Mouse (Mus musculus) c-Kit-positive CD71-positive TER-119-negative erythroid progenitor cells, embryonic 14.5 days (primary cell): Measurements from ENCODE around the gene Fbxo34.
A peak's percentile ranks its signal among the peaks of the same experiment; 100 is the strongest.

ENCODE experiments used
- DNase-seq: peaks from one replicate; pipeline ENCODE4 v3.0.0-alpha.2; 2013; ENCODE audit warnings: low read depth

Gene Fbxo34

GRCm38 (mm10) chr14:47472743-47473546, 22.7 kb downstream of the Fbxo34 start:
- peak; percentile 48 for DNase-seq

DNA sequence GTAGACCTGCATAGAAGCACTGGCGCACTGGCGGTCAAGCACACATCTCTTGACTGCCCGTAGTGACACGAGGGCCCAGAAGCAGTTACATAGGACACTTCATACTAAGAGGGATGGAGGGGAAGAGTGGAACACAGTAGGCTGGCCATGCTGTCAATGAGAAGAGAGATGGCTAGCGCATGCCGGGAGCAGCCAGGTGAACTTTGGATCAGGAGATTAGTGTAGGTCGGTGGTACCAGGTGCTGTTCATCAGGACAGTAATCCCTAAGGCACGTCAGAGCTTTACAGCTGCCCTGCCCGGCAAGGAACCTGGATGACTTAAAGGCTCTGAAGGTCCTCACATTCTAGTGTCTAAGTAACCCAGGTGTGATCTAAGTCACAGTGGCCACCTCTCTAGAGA, 23.7 kb downstream of the Fbxo34 start:
- DNase-seq, result no peak

DNA sequence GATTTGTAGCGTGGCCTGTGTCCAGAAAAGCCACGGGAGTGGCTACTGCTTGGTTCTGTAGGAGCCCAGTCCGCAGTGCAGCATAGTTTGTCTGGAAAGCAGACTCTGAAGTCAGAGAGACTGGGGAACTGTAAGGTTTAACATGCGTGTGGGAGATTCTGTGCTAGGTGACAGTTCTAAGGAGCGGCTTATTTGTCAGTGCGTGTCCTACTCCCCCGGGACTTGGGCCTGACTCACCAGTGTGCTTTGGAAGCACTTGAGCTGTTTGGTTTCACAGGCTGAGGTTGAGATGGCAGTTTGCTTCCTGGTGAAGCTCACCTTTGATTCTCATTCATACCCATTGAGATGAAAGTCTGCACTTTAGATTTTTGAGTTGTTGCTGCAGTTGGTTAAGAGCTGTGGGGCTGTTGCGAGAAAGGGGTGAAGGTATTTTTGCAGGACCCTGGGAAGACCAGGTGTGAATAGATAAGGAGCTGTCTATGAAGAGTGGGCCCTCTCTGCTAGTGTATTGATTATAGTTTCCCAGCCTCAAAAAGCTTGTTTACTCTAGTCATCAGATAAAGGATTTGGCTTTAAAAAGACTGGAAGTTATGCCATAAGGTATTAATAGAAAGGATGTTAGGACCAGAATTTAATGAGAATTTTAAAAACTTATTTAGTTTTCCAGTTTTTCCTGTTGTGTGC, 24.5 kb downstream of the Fbxo34 start:
- DNase-seq, result no peak

DNA sequence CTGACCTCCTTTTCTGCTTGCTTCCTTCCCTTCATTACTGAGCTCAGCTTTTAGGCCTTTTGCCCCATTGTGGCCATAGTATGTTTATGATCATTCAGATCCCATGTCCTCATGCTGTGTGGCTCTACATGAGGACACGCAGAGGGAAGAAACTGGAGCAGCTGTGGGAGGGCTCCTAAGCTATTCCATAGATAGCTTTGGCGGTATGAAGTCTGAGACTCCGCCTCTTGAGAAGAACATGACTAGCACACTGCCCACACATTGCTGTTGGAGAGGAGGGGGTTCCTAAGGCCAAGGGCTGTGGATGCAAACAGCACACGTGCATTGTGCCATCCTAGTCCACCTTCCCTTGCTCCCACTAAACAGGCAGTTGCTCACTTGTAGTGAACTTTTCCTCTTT, 26.0 kb downstream of the Fbxo34 start:
- no peak for DNase-seq

DNA sequence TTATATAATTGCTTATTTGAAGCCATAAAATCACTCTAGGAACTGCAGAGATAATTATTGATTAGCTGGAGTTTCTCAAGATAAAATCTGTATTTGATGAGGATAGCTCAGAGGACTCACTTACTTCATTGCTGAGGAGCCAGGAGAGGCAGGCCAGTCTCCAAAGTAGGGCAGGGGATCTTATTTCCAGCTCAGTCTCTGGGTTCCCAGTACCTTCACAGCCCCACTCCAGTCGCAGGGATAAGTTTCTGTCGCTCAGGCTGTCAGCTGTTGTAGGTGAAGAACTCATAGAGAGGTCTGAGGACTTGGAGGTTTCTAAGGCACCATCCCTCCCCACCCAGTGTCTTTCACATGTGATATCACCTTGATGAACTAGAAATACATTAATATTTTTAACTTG, 27.5 kb downstream of the Fbxo34 start:
- no peak for DNase-seq

DNA sequence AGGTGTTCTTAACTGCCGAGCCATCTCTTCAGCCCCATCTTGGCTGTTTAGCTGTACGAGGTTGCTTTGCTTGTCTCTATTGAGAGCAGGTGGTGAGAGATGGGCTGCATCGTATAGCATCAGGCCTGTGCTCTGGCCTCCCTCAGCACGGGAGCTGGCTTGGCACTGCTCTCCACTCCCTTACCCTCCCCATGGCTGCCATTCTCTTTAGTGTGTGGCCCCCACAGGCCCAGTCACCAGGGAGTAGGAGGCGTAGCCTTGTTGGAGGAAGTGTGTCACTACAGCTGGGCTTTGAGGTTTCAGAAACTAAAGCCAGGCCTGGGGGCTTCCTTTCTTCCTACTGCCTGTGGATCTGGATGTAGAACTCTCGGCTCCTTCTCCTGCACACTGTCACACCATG, 32.0 kb downstream of the Fbxo34 start:
- DNase-seq, result no peak

DNA sequence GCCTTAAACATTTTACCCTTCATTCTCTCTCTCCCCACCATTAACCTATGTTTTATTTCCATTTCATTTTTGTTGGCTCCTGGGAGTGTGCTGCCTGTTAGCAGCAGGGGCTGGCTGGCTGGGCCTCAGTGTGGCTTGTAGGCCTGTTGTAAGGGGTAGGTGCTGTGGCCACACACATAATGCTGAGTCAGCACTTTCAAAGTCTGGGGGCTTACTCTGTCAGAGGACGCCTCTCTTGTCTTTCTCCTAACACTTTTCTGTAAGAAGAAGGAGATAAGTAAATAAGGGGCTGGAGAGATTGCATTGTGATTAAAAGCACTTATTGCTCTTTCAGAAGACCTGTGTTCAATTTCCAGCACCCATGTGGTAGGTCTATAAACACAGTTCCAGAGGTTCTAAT, 32.9 kb downstream of the Fbxo34 start:
- DNase-seq, result no peak

DNA sequence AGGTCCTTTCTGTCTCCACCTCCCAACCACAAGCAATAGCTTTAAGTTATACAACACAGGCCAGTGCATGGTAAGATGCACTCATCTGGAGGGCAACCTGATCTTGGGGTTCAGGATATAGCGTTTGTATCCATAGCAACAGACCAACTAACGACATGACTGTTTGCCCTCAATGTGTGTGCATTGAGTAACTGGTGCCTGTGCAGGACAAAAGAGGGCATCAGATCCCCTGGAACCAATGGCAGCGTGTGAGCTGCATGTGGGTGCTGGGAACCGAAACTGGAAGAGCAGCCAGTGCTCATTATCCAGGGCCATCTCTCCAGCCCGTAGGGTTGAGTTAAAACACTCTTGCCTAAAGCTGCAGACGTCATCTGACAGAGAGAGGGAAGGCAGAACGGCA, 38.5 kb downstream of the Fbxo34 start:
- DNase-seq, result no peak

DNA sequence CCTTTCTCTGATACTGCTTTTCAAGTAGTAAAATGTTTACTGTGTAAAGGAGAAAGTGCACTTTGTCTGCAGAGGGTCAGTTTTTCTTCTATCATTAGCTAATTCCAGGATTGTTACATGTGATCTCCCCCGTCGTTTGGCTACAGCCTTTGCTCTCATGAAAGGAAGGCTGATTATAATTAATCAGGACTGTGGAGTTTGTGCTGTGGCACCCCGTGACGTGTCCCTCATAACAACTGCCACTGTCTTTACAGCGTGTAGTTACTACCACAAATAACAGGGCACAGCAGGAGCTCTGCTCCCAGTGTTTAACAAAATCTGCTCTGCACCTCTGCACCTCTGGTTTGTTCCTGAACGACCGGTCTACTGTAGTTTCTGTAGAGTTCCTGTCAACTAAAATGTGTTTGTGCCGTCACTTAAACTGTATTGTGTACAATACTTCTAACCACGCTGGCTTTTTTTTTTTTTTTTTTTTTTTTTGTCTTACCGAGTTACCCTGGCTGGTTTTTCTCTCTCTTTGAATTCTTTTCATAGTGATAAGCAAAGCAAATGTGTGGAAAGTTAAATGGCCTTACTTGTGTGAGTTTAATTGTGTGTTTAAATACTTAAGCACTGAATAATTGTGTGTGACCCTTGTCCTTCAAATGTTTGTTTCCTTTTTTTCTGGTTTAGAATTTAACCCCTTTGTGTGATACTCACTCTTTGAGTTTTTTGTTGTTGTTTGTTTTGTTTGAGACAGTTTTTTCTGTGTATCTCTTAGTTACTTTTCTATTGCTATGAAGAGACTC, 39.3 kb downstream of the Fbxo34 start:
- no peak for DNase-seq

DNA sequence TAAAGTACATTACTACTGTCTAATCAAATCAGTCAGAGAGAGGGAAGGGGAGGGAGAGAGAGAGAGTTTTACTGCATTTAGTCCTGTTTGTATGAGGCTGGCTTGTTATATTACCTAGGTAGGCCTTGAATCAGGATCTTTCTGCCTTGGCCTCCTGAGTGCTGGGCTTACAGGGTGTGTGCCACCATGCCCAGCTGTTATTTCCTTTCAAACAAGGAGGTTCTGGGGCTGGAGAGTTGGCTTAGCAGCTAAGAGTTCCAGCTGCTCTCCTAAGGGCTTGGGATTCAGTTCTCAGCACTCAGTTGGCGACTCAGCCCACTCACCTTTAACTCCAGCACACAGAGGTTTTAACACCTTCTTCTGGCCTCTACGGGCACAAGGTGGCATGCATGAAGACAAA, 40.5 kb downstream of the Fbxo34 start:
- DNase-seq, result no peak

- DNase-seq, result no peak
Observed at GRCm38 (mm10) chr14:47493592-47494361, 43.6 kb downstream of the Fbxo34 start.

- no peak for DNase-seq
Observed at GRCm38 (mm10) chr14:47495951-47496350, 45.7 kb downstream of the Fbxo34 start.

GRCm38 (mm10) chr14:47497166-47497565, 46.9 kb downstream of the Fbxo34 start:
- DNase-seq, result no peak

DNA sequence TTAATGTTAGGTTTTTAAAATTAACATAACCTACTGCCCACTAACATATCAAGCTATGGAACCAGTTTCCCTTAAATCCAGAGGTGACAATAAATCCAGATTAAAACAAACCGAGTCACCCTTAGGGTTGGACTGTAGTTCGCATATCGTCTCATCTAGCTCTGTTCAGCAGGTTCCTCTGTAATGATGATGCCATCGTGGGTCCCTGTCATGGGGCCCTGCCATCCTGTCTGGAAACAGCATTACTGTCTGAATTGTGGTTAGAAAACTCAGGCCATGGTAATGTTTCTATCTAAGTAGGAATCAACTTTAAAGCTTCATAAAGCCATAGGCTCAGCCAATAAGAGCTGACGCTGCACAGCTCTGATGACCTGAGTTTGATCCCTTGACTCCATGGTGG, 48.4 kb downstream of the Fbxo34 start:
- DNase-seq, result no peak

DNA sequence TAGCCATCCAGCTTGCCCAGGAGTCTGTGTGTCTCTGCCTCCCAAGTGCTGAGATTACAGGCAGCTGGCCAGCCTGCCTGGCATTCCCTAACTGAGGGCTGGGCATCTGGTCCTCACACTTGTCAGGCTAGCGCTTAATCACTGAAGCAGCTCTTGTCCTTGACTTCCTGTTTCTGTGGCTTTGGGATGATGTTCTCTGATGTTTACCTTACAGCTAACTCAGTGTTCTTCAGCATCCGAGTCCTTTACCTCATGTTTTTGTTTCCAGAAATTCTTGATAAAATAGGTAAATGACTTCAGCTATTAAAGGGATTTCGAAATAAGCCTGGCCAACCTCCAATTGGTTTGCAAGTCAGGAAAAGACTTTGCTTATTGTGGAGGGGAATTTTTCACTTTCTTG, 53.8 kb downstream of the Fbxo34 start:
- DNase-seq, result no peak

DNA sequence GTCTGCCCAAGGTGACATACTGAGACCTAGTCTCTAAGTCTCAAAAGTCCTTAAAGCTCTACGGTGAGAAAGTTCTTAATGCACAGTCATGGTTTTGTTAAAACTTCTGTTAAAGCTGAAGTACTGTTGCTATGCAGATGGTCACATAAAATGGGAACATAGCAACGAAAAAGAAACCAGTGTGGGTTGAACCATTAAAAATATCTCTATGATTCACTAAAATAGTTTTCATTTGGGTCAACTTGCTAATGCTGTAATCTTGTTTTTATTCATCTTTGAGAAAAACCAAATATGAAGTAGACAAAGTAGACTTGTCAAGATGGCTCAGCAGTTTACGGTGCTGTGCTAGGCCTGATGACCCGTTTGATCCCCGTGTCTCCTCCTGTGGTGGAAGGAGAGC, 56.5 kb downstream of the Fbxo34 start:
- DNase-seq, result no peak

DNA sequence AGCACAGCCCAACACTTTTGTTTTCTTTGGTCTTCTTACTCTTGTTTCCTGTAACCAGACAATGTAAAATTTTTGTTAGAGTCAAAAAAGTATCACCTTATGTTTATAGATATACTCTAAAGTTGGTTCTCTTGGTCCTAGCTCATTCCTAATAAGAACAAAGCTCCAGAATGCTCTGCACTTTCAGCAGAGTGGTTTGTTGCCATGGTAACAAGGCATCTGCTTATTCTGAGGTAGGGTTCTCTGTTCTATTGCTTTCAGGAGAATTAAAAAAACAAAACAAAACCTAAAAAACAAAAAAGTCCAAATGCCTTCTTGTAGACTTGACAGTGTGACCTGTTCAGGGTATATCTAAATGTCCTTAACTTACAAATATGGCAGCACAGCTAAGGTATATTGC, 57.8 kb downstream of the Fbxo34 start:
- no peak for DNase-seq

GRCm38 (mm10) chr14:47510244-47510643, 60.0 kb downstream of the Fbxo34 start:
- DNase-seq, result no peak

- DNase-seq, result no peak
Observed at GRCm38 (mm10) chr14:47513606-47514005, 63.4 kb downstream of the Fbxo34 start.

- DNase-seq, result no peak
Observed at GRCm38 (mm10) chr14:47514816-47515453, 64.7 kb downstream of the Fbxo34 start.

DNA sequence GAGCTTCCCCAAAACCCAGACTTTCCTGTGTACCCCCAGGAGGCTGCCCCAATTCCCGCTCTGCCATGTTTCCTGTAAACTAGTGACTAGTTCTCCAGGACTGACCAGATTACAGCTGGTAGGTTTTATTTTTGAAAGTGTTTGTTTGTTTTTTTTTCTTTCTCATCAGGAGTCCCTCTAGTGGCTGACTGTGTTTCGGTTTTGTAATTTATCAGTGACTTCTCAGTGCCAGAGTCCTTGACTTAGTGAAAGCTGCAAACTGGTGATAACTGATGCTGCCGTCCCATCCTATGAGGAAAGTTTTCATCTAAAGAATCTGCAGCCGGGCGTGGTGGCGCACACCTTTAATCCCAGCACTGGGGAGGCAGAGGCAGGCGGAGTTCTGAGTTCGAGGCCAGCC, 65.4 kb downstream of the Fbxo34 start:
- DNase-seq, result peak; percentile 74

- no peak for DNase-seq
Observed at GRCm38 (mm10) chr14:47516755-47517154, 66.5 kb downstream of the Fbxo34 start.
